Mouse (Mus musculus): ENCODE measurements around the gene Klk14. TPM values are rescaled to one million over a fixed set of nuclear protein-coding genes. Genes with fewer than 3 reads are reported as not detected.

The Klk14 gene
- total RNA-seq, 4 experiments from 2014 or later: not detected

- no peak for DNase-seq (ENCODE audit: low spot score in 2 of 2)
Observed at GRCm38 (mm10) chr7:43713741-43714351, 23.6 kb downstream of the Klk14 start.

Other genes with a start within 250 kb of the Klk14 start
- not detected for gene Cldnd2, start 249.6 kb upstream of the Klk14 start, total RNA-seq (2022)
- 10 to 100 TPM; 52.0 to 61.0 (median 58.8) TPM for gene Etfb, start 246.3 kb upstream of the Klk14 start, total RNA-seq (2022)
- gene Gm45233, start 246.3 kb upstream of the Klk14 start, total RNA-seq (2022): 1 to 10 TPM in 1 of 4 experiments, under 1 TPM in 1, not detected in 2; 0.64 to 2.2 TPM
- gene Vsig10l, start 227.3 kb upstream of the Klk14 start, total RNA-seq (2022): 1 to 10 TPM; 1.4 to 2.3 (median 2.0) TPM
- 10 to 100 TPM; 24.9 to 27.1 (median 25.8) TPM for gene Iglon5, start 200.3 kb upstream of the Klk14 start, total RNA-seq (2022)
- gene 4931406B18Rik, start 184.5 kb upstream of the Klk14 start, total RNA-seq (2022): not detected
- gene Cd33, start 146.0 kb upstream of the Klk14 start, total RNA-seq (2022): 10 to 100 TPM in 1 of 4 experiments, 1 to 10 TPM in 3; 5.0 to 11.8 (median 7.3) TPM
- gene Zfp658, start 128.2 kb upstream of the Klk14 start, total RNA-seq (2022): 1 to 10 TPM; 3.8 to 6.1 (median 4.7) TPM
- gene Zfp719, start 110.8 kb upstream of the Klk14 start, total RNA-seq (2022): 10 to 100 TPM; 17.8 to 18.8 (median 18.2) TPM
- under 1 TPM; 0.26 to 0.35 (median 0.29) TPM for gene Zfp819, start 83.2 kb upstream of the Klk14 start, total RNA-seq (2022)
- gene Ceacam18, start 55.7 kb upstream of the Klk14 start, total RNA-seq (2022): not detected
- 1 to 10 TPM; 1.1 to 1.3 (median 1.3) TPM for gene Siglece, start 30.3 kb upstream of the Klk14 start, total RNA-seq (2022)
- gene Ctu1, start 18.4 kb upstream of the Klk14 start, total RNA-seq (2022): 1 to 10 TPM; 7.9 to 9.9 (median 9.3) TPM
- not detected for gene Klk13, start 22.1 kb downstream of the Klk14 start, total RNA-seq (2022)
- gene Klk12, start 78.5 kb downstream of the Klk14 start, total RNA-seq (2022): not detected
- gene Klk11, start 84.2 kb downstream of the Klk14 start, total RNA-seq (2022): not detected
- not detected for gene Klk10, start 90.6 kb downstream of the Klk14 start, total RNA-seq (2022)
- gene Klk9, start 101.5 kb downstream of the Klk14 start, total RNA-seq (2022): not detected
- 1 to 10 TPM; 5.2 to 7.4 (median 6.5) TPM for gene Klk8, start 107.2 kb downstream of the Klk14 start, total RNA-seq (2022)
- gene Klk7, start 120.9 kb downstream of the Klk14 start, total RNA-seq (2022): not detected
- gene Klk6, start 134.1 kb downstream of the Klk14 start, total RNA-seq (2022): 1 to 10 TPM; 3.2 to 9.7 (median 6.3) TPM
- gene Klk5, start 151.6 kb downstream of the Klk14 start, total RNA-seq (2022): not detected
- not detected for gene Klk4, start 190.7 kb downstream of the Klk14 start, total RNA-seq (2022)
- not detected for gene Klk15, start 243.3 kb downstream of the Klk14 start, total RNA-seq (2022)